Mouse (Mus musculus): ENCODE measurements around the gene Pxn. TPM values are rescaled to one million over a fixed set of nuclear protein-coding genes. Genes with fewer than 3 reads are reported as not detected.
"Not testable (repeated sequence)": the region's sequence is repeated elsewhere in the genome, so short reads cannot be mapped to it uniquely, and the experiment has no call there.

The Pxn gene
- polyA plus RNA-seq, 1 experiment from 2014 or later = 14.4 TPM

DNA sequence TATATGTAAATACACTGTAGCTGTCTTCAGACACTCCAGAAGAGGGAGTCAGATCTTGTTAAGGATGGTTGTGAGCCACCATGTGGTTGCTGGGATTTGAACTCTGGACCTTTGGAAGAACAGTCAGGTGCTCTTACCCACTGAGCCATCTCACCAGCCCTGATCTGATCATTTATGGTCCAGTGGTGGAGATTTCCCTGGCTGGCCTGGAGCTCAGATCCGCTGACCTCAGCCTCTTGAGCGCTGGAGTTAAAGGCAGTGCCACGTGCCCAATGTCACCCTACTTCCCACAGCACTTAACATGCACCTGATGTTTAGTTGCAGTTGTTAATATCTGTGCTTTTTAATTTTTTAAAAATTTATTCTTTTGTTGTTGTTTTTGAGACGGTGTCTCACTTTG, 71.2 kb downstream of the Pxn start:
- H3K4me3 ChIP-seq (ENCODE audit: low read depth, low read length); ATAC-seq (replicated peaks; ENCODE audit: insufficient number of reproducible peaks, low FRiP score, low TSS enrichment); H3K4me2 ChIP-seq; H3K9me3 ChIP-seq (replicated peaks; ENCODE audit: control insufficient read depth, low read length); H3K4me1 ChIP-seq (ENCODE audit: control insufficient read depth, insufficient read depth, low read length); H3K9ac ChIP-seq (ENCODE audit: low read depth, low read length); H3K27me3 ChIP-seq (ENCODE audit: control insufficient read depth, insufficient read depth, low read length); H3K27ac ChIP-seq (ENCODE audit: low read depth, low read length): not testable (repeated sequence)
- H3K36me3 ChIP-seq (ENCODE audit: control insufficient read depth, insufficient read depth, low read length) = peaks cover 65% of the 10 kb centered on the region
- WGBS (ENCODE audit: insufficient replicate concordance) = 93% methylated on average over 4 of the region's 4 CpGs

- Histone ChIP-seq H3K9ac (ENCODE audit: low read depth, low read length) (no peak overlapping the region), H3K4me3 (ENCODE audit: low read depth, low read length) (no peak overlapping the region), H3K4me1 (ENCODE audit: control insufficient read depth, insufficient read depth, low read length) (peaks cover 2% of the 10 kb centered on the region; the same call in 1 of the 2 replicates), H3K27ac (ENCODE audit: low read depth, low read length) (no peak overlapping the region), H3K4me2 (no peak overlapping the region), H3K36me3 (ENCODE audit: control insufficient read depth, insufficient read depth, low read length) (peaks cover 75% of the 10 kb centered on the region), H3K27me3 (ENCODE audit: control insufficient read depth, insufficient read depth, low read length) (no peaks in the 10 kb centered on the region), H3K9me3 (replicated peaks; ENCODE audit: control insufficient read depth, low read length) (peaks cover 9% of the 10 kb centered on the region; the same call in 1 of the 2 replicates)
- no peak for ATAC-seq (replicated peaks; ENCODE audit: insufficient number of reproducible peaks, low FRiP score, low TSS enrichment)
- WGBS (ENCODE audit: insufficient replicate concordance) = 92% methylated on average over 14 of the region's 14 CpGs
Observed at GRCm38 (mm10) chr5:115578922-115579321, 72.4 kb downstream of the Pxn start.

DNA sequence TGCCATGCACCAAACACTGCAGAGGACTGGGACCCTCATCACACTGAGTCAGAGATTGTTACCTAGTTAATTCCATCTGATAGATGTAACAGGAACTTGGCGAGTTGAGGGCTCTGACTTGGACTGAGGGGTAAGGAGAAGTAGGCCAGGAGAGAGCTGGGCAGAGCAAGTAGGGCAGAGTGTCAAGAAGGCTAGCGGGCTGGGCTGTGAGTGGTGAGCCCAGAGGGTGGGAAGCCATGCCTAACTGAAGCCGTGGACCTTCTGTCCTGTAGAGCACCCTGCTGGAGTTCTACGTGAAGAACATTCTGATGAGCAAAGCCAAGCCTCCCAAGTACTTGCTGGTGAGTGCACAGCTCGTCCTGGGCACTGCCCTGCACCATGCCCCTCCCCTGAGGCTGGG, 72.9 kb downstream of the Pxn start:
- H3K9me3 ChIP-seq (replicated peaks; ENCODE audit: control insufficient read depth, low read length) = peaks cover 9% of the 10 kb centered on the region; the same call in 1 of the 2 replicates
- no peak overlapping the region for H3K4me2 ChIP-seq
- no peaks in the 10 kb centered on the region for H3K27me3 ChIP-seq (ENCODE audit: control insufficient read depth, insufficient read depth, low read length)
- H3K4me3 ChIP-seq (ENCODE audit: low read depth, low read length) = no peak overlapping the region
- H3K4me1 ChIP-seq (ENCODE audit: control insufficient read depth, insufficient read depth, low read length) = no peaks in the 10 kb centered on the region
- H3K9ac ChIP-seq (ENCODE audit: low read depth, low read length) = no peak overlapping the region
- WGBS (ENCODE audit: insufficient replicate concordance) = 87% methylated on average over 5 of the region's 5 CpGs
- no peak for ATAC-seq (replicated peaks; ENCODE audit: insufficient number of reproducible peaks, low FRiP score, low TSS enrichment)
- no peak overlapping the region for H3K27ac ChIP-seq (ENCODE audit: low read depth, low read length)
- H3K36me3 ChIP-seq (ENCODE audit: control insufficient read depth, insufficient read depth, low read length) = peaks cover 79% of the 10 kb centered on the region

GRCm38 (mm10) chr5:115580229-115581001, 73.9 kb downstream of the Pxn start:
- Histone ChIP-seq H3K4me1 (ENCODE audit: control insufficient read depth, insufficient read depth, low read length) (no peaks in the 10 kb centered on the region), H3K9me3 (replicated peaks; ENCODE audit: control insufficient read depth, low read length) (peaks cover 9% of the 10 kb centered on the region; the same call in 1 of the 2 replicates), H3K27me3 (ENCODE audit: control insufficient read depth, insufficient read depth, low read length) (no peaks in the 10 kb centered on the region), H3K4me3 (ENCODE audit: low read depth, low read length) (no peak overlapping the region), H3K27ac (ENCODE audit: low read depth, low read length) (no peak overlapping the region), H3K4me2 (no peak overlapping the region), H3K36me3 (ENCODE audit: control insufficient read depth, insufficient read depth, low read length) (peaks cover 76% of the 10 kb centered on the region), H3K9ac (ENCODE audit: low read depth, low read length) (no peak overlapping the region)
- WGBS (ENCODE audit: insufficient replicate concordance) = 80% methylated on average over 14 of the region's 14 CpGs
- ATAC-seq (replicated peaks; ENCODE audit: insufficient number of reproducible peaks, low FRiP score, low TSS enrichment) = no peak

DNA sequence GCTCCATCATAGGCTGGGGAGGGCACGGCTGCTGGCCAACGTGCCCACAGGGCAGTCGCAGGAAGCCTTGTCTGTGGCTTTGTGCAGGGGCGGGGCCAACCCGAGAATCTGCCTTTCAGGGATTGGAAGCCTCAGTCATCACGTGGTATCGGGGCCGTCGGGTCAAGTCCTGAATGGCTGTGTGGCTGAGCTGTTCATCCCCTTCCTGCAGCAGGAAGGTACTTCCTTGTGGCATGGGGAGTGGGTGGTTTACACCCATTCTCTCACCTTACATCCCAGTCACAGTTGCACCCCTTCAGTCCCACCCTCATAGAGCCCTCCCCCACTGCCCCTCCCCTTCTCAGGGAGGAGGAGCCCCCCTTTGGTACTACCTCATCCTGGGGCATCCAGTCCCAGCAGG, 75.2 kb downstream of the Pxn start:
- no peak overlapping the region for H3K4me3 ChIP-seq (ENCODE audit: low read depth, low read length)
- no peak for ATAC-seq (replicated peaks; ENCODE audit: insufficient number of reproducible peaks, low FRiP score, low TSS enrichment)
- WGBS (ENCODE audit: insufficient replicate concordance) = 92% methylated on average over 9 of the region's 9 CpGs

GRCm38 (mm10) chr5:115585616-115586015, 79.1 kb downstream of the Pxn start:
- Histone ChIP-seq H3K4me2 (no peak overlapping the region), H3K36me3 (ENCODE audit: control insufficient read depth, insufficient read depth, low read length) (peaks cover 77% of the 10 kb centered on the region), H3K4me3 (ENCODE audit: low read depth, low read length) (no peak overlapping the region), H3K9ac (ENCODE audit: low read depth, low read length) (no peak overlapping the region), H3K27me3 (ENCODE audit: control insufficient read depth, insufficient read depth, low read length) (no peaks in the 10 kb centered on the region), H3K27ac (ENCODE audit: low read depth, low read length) (no peak overlapping the region), H3K9me3 (replicated peaks; ENCODE audit: control insufficient read depth, low read length) (peaks cover 9% of the 10 kb centered on the region; the same call in 1 of the 2 replicates), H3K4me1 (ENCODE audit: control insufficient read depth, insufficient read depth, low read length) (no peaks in the 10 kb centered on the region)
- ATAC-seq (replicated peaks; ENCODE audit: insufficient number of reproducible peaks, low FRiP score, low TSS enrichment) = no peak
- 91% methylated on average over 12 of the region's 12 CpGs for WGBS (ENCODE audit: insufficient replicate concordance)

More for the DNA sequence above, 75.2 kb downstream of the Pxn start:
- Histone ChIP-seq H3K9ac (ENCODE audit: low read depth, low read length) (no peak overlapping the region), H3K4me2 (no peak overlapping the region), H3K9me3 (replicated peaks; ENCODE audit: control insufficient read depth, low read length) (peaks cover 9% of the 10 kb centered on the region; the same call in 1 of the 2 replicates), H3K27ac (ENCODE audit: low read depth, low read length) (no peak overlapping the region), H3K36me3 (ENCODE audit: control insufficient read depth, insufficient read depth, low read length) (peaks cover 80% of the 10 kb centered on the region), H3K27me3 (ENCODE audit: control insufficient read depth, insufficient read depth, low read length) (no peaks in the 10 kb centered on the region), H3K4me1 (ENCODE audit: control insufficient read depth, insufficient read depth, low read length) (no peaks in the 10 kb centered on the region)

- ATAC-seq (replicated peaks; ENCODE audit: insufficient number of reproducible peaks, low FRiP score, low TSS enrichment) = no peak
- Histone ChIP-seq H3K4me1 (ENCODE audit: control insufficient read depth, insufficient read depth, low read length) (no peaks in the 10 kb centered on the region), H3K9me3 (replicated peaks; ENCODE audit: control insufficient read depth, low read length) (peaks cover 9% of the 10 kb centered on the region; the same call in 1 of the 2 replicates), H3K36me3 (ENCODE audit: control insufficient read depth, insufficient read depth, low read length) (peaks cover 76% of the 10 kb centered on the region), H3K27ac (ENCODE audit: low read depth, low read length) (no peak overlapping the region), H3K9ac (ENCODE audit: low read depth, low read length) (no peak overlapping the region), H3K27me3 (ENCODE audit: control insufficient read depth, insufficient read depth, low read length) (no peaks in the 10 kb centered on the region), H3K4me3 (ENCODE audit: low read depth, low read length) (no peak overlapping the region), H3K4me2 (no peak overlapping the region)
- WGBS (ENCODE audit: insufficient replicate concordance) = 94% methylated on average over 15 of the region's 15 CpGs
Observed at GRCm38 (mm10) chr5:115586166-115586565, 79.7 kb downstream of the Pxn start.

DNA sequence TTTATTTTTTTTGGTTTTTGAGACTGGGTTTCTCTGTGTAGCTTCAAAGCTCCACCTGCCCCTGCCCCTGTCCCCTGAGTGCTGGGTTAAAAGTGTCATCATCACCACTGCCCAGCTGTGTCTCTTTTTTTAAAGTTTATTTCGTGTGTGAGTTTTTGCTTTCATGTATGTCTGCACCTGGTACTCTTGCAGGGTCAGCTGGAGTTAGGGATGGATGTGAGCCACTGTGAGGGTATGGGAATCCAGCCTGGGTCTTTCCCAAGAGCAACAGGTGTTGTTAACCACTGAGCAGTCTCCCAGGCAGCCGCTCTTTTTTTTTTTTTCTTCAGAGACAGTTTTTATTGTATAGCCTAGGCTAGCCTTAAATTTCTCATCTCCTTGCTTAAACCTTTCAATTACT, 80.3 kb downstream of the Pxn start:
- H3K4me1 ChIP-seq (ENCODE audit: control insufficient read depth, insufficient read depth, low read length) = no peaks in the 10 kb centered on the region
- H3K36me3 ChIP-seq (ENCODE audit: control insufficient read depth, insufficient read depth, low read length) = peaks cover 70% of the 10 kb centered on the region
- H3K4me2 ChIP-seq = no peak overlapping the region
- no peak overlapping the region for H3K9ac ChIP-seq (ENCODE audit: low read depth, low read length)
- H3K27me3 ChIP-seq (ENCODE audit: control insufficient read depth, insufficient read depth, low read length) = no peaks in the 10 kb centered on the region
- no peak overlapping the region for H3K27ac ChIP-seq (ENCODE audit: low read depth, low read length)
- H3K4me3 ChIP-seq (ENCODE audit: low read depth, low read length) = no peak overlapping the region
- WGBS (ENCODE audit: insufficient replicate concordance) = 94% methylated on average over 2 of the region's 2 CpGs
- peaks cover 9% of the 10 kb centered on the region; the same call in 1 of the 2 replicates for H3K9me3 ChIP-seq (replicated peaks; ENCODE audit: control insufficient read depth, low read length)
- no peak for ATAC-seq (replicated peaks; ENCODE audit: insufficient number of reproducible peaks, low FRiP score, low TSS enrichment)

DNA sequence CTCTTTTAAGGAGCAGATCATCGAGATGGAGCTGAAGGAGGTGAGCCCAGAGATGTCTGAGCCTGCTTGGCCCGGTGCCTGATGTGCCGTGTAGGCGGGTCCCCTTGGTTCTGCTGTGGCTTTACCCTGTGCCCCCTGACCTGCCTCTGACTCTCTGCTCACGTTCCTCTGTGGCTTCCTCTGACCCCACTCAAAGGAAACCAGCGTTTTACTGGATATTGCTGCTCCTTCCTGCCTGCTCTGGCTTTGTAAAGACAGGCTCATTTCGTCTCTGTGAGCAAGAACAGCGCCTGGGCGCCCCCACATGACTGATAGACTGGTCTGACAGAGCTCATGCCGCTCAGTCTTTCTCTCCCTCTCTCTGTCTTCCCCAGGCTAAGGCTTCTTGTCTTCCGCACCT, 84.6 kb downstream of the Pxn start:
- Histone ChIP-seq H3K9me3 (replicated peaks; ENCODE audit: control insufficient read depth, low read length) (no peaks in the 10 kb centered on the region), H3K27ac (ENCODE audit: low read depth, low read length) (no peak overlapping the region), H3K4me2 (no peak overlapping the region), H3K36me3 (ENCODE audit: control insufficient read depth, insufficient read depth, low read length) (peaks cover 62% of the 10 kb centered on the region), H3K4me1 (ENCODE audit: control insufficient read depth, insufficient read depth, low read length) (no peaks in the 10 kb centered on the region; the same call in 1 of the 2 replicates), H3K9ac (ENCODE audit: low read depth, low read length) (no peak overlapping the region), H3K27me3 (ENCODE audit: control insufficient read depth, insufficient read depth, low read length) (no peaks in the 10 kb centered on the region), H3K4me3 (ENCODE audit: low read depth, low read length) (no peak overlapping the region)
- no peak for ATAC-seq (replicated peaks; ENCODE audit: insufficient number of reproducible peaks, low FRiP score, low TSS enrichment)
- 81% methylated on average over 11 of the region's 11 CpGs for WGBS (ENCODE audit: insufficient replicate concordance)

Measured in heart, embryonic 11.5 days (tissue).